9 mouse cellular contexts compared by ENCODE assay signal in the genomic region with DNA sequence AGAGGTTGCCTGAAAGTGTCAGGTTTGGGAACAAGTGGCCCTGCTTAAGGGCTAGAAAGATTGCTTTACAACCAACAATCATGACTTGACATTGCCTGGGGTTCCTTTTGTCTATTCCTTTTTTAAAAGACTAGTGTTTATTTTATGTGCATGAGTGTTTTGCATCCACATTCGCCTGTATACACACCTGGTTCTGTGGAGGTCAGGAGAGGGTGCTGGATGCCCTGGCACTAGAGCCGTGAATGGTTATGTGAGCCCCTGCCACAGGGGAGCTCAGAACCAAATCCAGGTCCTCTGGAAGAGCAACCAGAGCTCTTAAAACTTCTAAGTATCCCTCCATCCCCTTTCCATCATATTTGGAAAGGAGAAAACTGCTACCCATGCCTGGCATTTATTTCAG. TPM values are rescaled to one million over a fixed set of nuclear protein-coding genes. Genes with fewer than 3 reads are reported as not detected.
DNase-seq lines count a peak whose midpoint lies in the region; ATAC-seq and TF ChIP-seq lines count a peak whose summit lies in the region.
"Had no signal": no experiment of that assay in that cellular context is flagged by ENCODE, and none has a peak within 500 bp of the region (broad histone marks: within the 10 kb centered on the region; RNA-seq: fewer than 3 reads in every experiment).

No protein-coding gene starts in this region.

- peaks cover 31% of the 10 kb centered on the region for H3K4me1 ChIP-seq in kidney, embryonic 15.5 days
- H3K4me1 ChIP-seq in embryonic facial prominence, embryonic 13.5 days: peaks cover 18% of the 10 kb centered on the region
- H3K4me1 ChIP-seq in hindbrain, embryonic 15.5 days (replicated peaks): peaks cover 32% of the 10 kb centered on the region
- H3K4me1 ChIP-seq in midbrain, postnatal 0 days (ENCODE audit: insufficient read depth, low read length): peaks cover 11% of the 10 kb centered on the region

- no peaks in the 10 kb centered on the region for H3K36me3 ChIP-seq in kidney, embryonic 15.5 days
- H3K36me3 ChIP-seq in embryonic facial prominence, embryonic 13.5 days: peaks cover 6% of the 10 kb centered on the region; the same call in 1 of the 2 replicates
- H3K36me3 ChIP-seq in hindbrain, embryonic 15.5 days: peaks cover 5% of the 10 kb centered on the region
- peaks cover 1% of the 10 kb centered on the region; the same call in 1 of the 2 replicates for H3K36me3 ChIP-seq in midbrain, postnatal 0 days (ENCODE audit: insufficient read depth, low read length)

- no peak for ATAC-seq in kidney, embryonic 15.5 days (replicated peaks; ENCODE audit: low FRiP score)
- ATAC-seq in embryonic facial prominence, embryonic 13.5 days (ENCODE audit: insufficient number of reproducible peaks, insufficient read depth, low FRiP score, low TSS enrichment, low read depth): no peak
- ATAC-seq in hindbrain, embryonic 15.5 days (ENCODE audit: low FRiP score, low read depth): no peak
- ATAC-seq in midbrain, postnatal 0 days (ENCODE audit: low FRiP score): no peak
- ATAC-seq in erythroid progenitor cell, adult 5-6 weeks (replicated peaks; ENCODE audit: low FRiP score, poor library complexity, severe bottlenecking): no peak

- no peak overlapping the region for H3K9ac ChIP-seq in kidney, embryonic 15.5 days
- H3K9ac ChIP-seq in embryonic facial prominence, embryonic 13.5 days: 0 out of 2 replicates have a peak overlapping the region, but pooled peaks have one; percentile 32
- peak overlapping the region; percentile 97 for H3K9ac ChIP-seq in hindbrain, embryonic 15.5 days
- peak overlapping the region; percentile 91; the same call in 1 of the 2 replicates for H3K9ac ChIP-seq in midbrain, postnatal 0 days (replicated peaks; ENCODE audit: low read length, poor library complexity, severe bottlenecking)

- 0 out of 2 replicates have a peak, but pooled peaks cover 3% of the 10 kb centered on the region for H3K27me3 ChIP-seq in kidney, embryonic 15.5 days
- H3K27me3 ChIP-seq in embryonic facial prominence, embryonic 13.5 days: no peaks in the 10 kb centered on the region
- no peaks in the 10 kb centered on the region for H3K27me3 ChIP-seq in hindbrain, embryonic 15.5 days
- H3K27me3 ChIP-seq in midbrain, postnatal 0 days (ENCODE audit: insufficient read depth, low read length): no peaks in the 10 kb centered on the region

- no peaks in the 10 kb centered on the region for H3K9me3 ChIP-seq in kidney, embryonic 15.5 days (replicated peaks)
- no peaks in the 10 kb centered on the region for H3K9me3 ChIP-seq in embryonic facial prominence, embryonic 13.5 days
- no peaks in the 10 kb centered on the region for H3K9me3 ChIP-seq in hindbrain, embryonic 15.5 days
- H3K9me3 ChIP-seq in midbrain, postnatal 0 days (ENCODE audit: low read length): no peaks in the 10 kb centered on the region; the same call in 1 of the 2 replicates

- no peak for TF ChIP-seq CTCF in midbrain, postnatal 0 days (IDR thresholded peaks at IDR 0.05)

- DNase-seq in kidney, adult 18-20 months: no peak
- no peak for DNase-seq in midbrain, postnatal 0 days (ENCODE audit: low spot score)
- DNase-seq in thymus, postnatal 4 days: no peak
- DNase-seq in kidney, postnatal 36 days: no peak

- WGBS in kidney, embryonic 15.5 days: 68% methylated on average over 2 of the region's 2 CpGs
- 59% methylated on average over 2 of the region's 2 CpGs for WGBS in embryonic facial prominence, embryonic 13.5 days
- WGBS in hindbrain, embryonic 15.5 days: 35% methylated on average over 2 of the region's 2 CpGs
- WGBS in midbrain, postnatal 0 days: 40% methylated on average over 2 of the region's 2 CpGs

- H3K27ac ChIP-seq in kidney, embryonic 15.5 days: no peak overlapping the region
- H3K27ac ChIP-seq in embryonic facial prominence, embryonic 13.5 days: no peak overlapping the region
- peak overlapping the region; percentile 98 for H3K27ac ChIP-seq in hindbrain, embryonic 15.5 days (replicated peaks)
- peak overlapping the region; percentile 97 for H3K27ac ChIP-seq in midbrain, postnatal 0 days (ENCODE audit: low read depth, low read length)

- peak overlapping the region; percentile 76 for H3K4me3 ChIP-seq in kidney, embryonic 15.5 days (replicated peaks)
- H3K4me3 ChIP-seq in embryonic facial prominence, embryonic 13.5 days: peak overlapping the region; percentile 75
- H3K4me3 ChIP-seq in hindbrain, embryonic 15.5 days: peak overlapping the region; percentile 88
- peak overlapping the region; percentile 75 for H3K4me3 ChIP-seq in midbrain, postnatal 0 days (ENCODE audit: low read depth, low read length)

- peak overlapping the region; percentile 88 for H3K4me2 ChIP-seq in kidney, embryonic 15.5 days
- H3K4me2 ChIP-seq in embryonic facial prominence, embryonic 13.5 days: peak overlapping the region; percentile 66
- peak overlapping the region; percentile 63 for H3K4me2 ChIP-seq in hindbrain, embryonic 15.5 days
- H3K4me2 ChIP-seq in midbrain, postnatal 0 days (ENCODE audit: low read depth, low read length, poor library complexity, severe bottlenecking): peak overlapping the region; percentile 65

RNA-seq across cellular contexts. Expression of a gene that starts 1.1 kb away (rescaled TPM):
- polyA plus RNA-seq in kidney, embryonic 15.5 days (2015; fragmentation: Nextera tagmentation; extraction: Ambion mirVana): not detected in 2 replicates
- polyA plus RNA-seq in embryonic facial prominence, embryonic 13.5 days (2015; fragmentation: Nextera tagmentation; extraction: Ambion mirVana): 0.35 TPM in 1 of 2 replicates, not detected in the other
- not detected in 2 replicates for polyA plus RNA-seq in hindbrain, embryonic 15.5 days (2015; fragmentation: Nextera tagmentation; extraction: Ambion mirVana)
- not detected in 2 replicates for total RNA-seq in midbrain, postnatal 0 days (2014; rRNA removed)
- polyA plus RNA-seq in midbrain, postnatal 0 days (2015; fragmentation: Nextera tagmentation; extraction: Ambion mirVana): 0.22 TPM in 1 of 2 replicates, not detected in the other
- total RNA-seq in erythroid progenitor cell, adult 5-6 weeks (2015; ENCODE audit: low replicate concordance): not detected in 2 replicates
- total RNA-seq in erythroid progenitor cell, adult 5-6 weeks (2017; ENCODE audit: low replicate concordance): not detected in 2 replicates
- total RNA-seq: left cerebral cortex, adult 18-20 months had no signal

RNA-seq across cellular contexts. Expression of a gene that starts 1.1 kb away (rescaled TPM):
- polyA plus RNA-seq in kidney, embryonic 15.5 days (2015; fragmentation: Nextera tagmentation; extraction: Ambion mirVana): 45.1 and 47.4 TPM in 2 replicates
- polyA plus RNA-seq in embryonic facial prominence, embryonic 13.5 days (2015; fragmentation: Nextera tagmentation; extraction: Ambion mirVana): 66.4 and 68.5 TPM in 2 replicates
- polyA plus RNA-seq in hindbrain, embryonic 15.5 days (2015; fragmentation: Nextera tagmentation; extraction: Ambion mirVana): 133 and 138 TPM in 2 replicates
- total RNA-seq in midbrain, postnatal 0 days (2014; rRNA removed): 254 and 255 TPM in 2 replicates
- 283 and 306 TPM in 2 replicates for polyA plus RNA-seq in midbrain, postnatal 0 days (2015; fragmentation: Nextera tagmentation; extraction: Ambion mirVana)
- total RNA-seq in erythroid progenitor cell, adult 5-6 weeks (2015; ENCODE audit: low replicate concordance): 139 and 159 TPM in 2 replicates
- total RNA-seq in erythroid progenitor cell, adult 5-6 weeks (2017; ENCODE audit: low replicate concordance): 175 and 177 TPM in 2 replicates

RNA-seq across cellular contexts. Expression of a gene that starts 39.8 kb away (rescaled TPM):
- 18.9 and 20.8 TPM in 2 replicates for polyA plus RNA-seq in kidney, embryonic 15.5 days (2015; fragmentation: Nextera tagmentation; extraction: Ambion mirVana)
- 32.2 and 40.3 TPM in 2 replicates for polyA plus RNA-seq in embryonic facial prominence, embryonic 13.5 days (2015; fragmentation: Nextera tagmentation; extraction: Ambion mirVana)
- polyA plus RNA-seq in hindbrain, embryonic 15.5 days (2015; fragmentation: Nextera tagmentation; extraction: Ambion mirVana): 10.4 and 11.3 TPM in 2 replicates
- 2.5 and 3.9 TPM in 2 replicates for total RNA-seq in midbrain, postnatal 0 days (2014; rRNA removed)
- 4.0 and 4.8 TPM in 2 replicates for polyA plus RNA-seq in midbrain, postnatal 0 days (2015; fragmentation: Nextera tagmentation; extraction: Ambion mirVana)
- total RNA-seq in erythroid progenitor cell, adult 5-6 weeks (2015; ENCODE audit: low replicate concordance): not detected in 2 replicates
- total RNA-seq in erythroid progenitor cell, adult 5-6 weeks (2017; ENCODE audit: low replicate concordance): 0.38 and 1.8 TPM in 2 replicates
- total RNA-seq: left cerebral cortex, adult 18-20 months had no signal

RNA-seq across cellular contexts. Expression of a gene that starts 51.3 kb away (rescaled TPM):
- not detected in 2 replicates for polyA plus RNA-seq in kidney, embryonic 15.5 days (2015; fragmentation: Nextera tagmentation; extraction: Ambion mirVana)
- polyA plus RNA-seq in embryonic facial prominence, embryonic 13.5 days (2015; fragmentation: Nextera tagmentation; extraction: Ambion mirVana): not detected in 2 replicates
- not detected in 2 replicates for polyA plus RNA-seq in hindbrain, embryonic 15.5 days (2015; fragmentation: Nextera tagmentation; extraction: Ambion mirVana)
- not detected in 2 replicates for total RNA-seq in midbrain, postnatal 0 days (2014; rRNA removed)
- polyA plus RNA-seq in midbrain, postnatal 0 days (2015; fragmentation: Nextera tagmentation; extraction: Ambion mirVana): not detected in 2 replicates
- not detected in 2 replicates for total RNA-seq in erythroid progenitor cell, adult 5-6 weeks (2015; ENCODE audit: low replicate concordance)
- total RNA-seq in erythroid progenitor cell, adult 5-6 weeks (2017; ENCODE audit: low replicate concordance): not detected in 2 replicates

Comparison
In these comparisons a context has a peak if more than half of its experiments do, and no peak if none do; other contexts are left out.
1. H3K27ac ChIP-seq: peak in hindbrain, embryonic 15.5 days (single experiment) and midbrain, postnatal 0 days (single experiment); none in kidney, embryonic 15.5 days (single experiment) and embryonic facial prominence, embryonic 13.5 days (single experiment).
2. Peak in every context shown above with its lines, with median percentiles within 50 percentile points of each other: H3K4me2 ChIP-seq and H3K4me3 ChIP-seq.